Mouse (Mus musculus): ENCODE measurements around the gene Spsb4.

The Spsb4 gene

GRCm38 (mm10) chr9:96908737-96909136 lies 109.9 kb downstream of the Spsb4 start:
- in situ Hi-C loops (cut with MseI, MboI), result no loop called here

- in situ Hi-C loops (cut with MseI, MboI), result no loop called here
Observed at GRCm38 (mm10) chr9:96904360-96905355, 114.0 kb downstream of the Spsb4 start.

GRCm38 (mm10) chr9:96899717-96900116 lies 118.9 kb downstream of the Spsb4 start:
- in situ Hi-C loops (cut with MseI, MboI), result no loop called here

GRCm38 (mm10) chr9:96899004-96899403 lies 119.6 kb downstream of the Spsb4 start:
- in situ Hi-C loops (cut with MseI, MboI), result no loop called here

DNA sequence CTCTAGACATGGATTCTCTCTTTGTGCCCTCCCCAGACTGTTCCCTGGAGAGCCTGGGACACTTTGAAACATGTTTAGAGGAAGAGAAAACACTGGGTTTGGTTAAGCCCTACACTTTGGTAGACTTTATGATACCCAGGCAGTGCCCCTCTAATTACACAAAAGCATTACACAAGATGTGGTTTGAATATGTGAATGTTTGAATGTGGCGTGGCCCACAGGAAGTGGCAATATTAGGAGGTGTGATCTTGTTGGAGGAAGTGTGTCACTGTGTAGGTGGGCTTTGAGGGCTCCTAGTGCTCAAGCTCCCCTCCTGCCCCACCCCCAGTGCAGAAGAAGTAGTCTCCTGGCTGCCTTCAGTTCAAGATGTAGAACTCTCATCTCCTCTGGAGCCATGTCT lies 122.0 kb downstream of the Spsb4 start:
- in situ Hi-C loops (cut with MseI, MboI), result no loop called here

DNA sequence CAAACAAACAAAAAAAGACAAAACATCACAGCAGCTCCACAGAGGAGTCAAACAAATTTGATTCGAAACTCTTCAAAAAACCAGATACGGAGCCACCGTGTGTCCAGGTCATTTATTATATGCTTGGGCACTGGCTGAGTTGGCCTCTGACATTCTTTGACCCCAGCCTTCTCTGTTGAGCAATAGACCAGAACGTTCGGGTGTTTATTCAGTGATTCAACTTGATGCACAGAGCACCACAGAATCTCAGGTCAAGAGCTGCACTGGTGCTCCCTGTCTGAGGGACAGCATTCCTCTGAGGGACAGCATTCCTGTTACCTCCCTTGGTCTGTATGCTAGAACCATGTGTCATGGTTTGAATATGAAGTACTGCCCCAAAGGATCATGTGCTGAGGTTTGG lies 125.1 kb downstream of the Spsb4 start:
- in situ Hi-C loops (cut with MseI, MboI), result no loop called here

Measured in mouse trophoblast stem cell (cell line).